Mouse (Mus musculus) heart, adult 18-20 months (tissue): ENCODE results near the gene Miga1. TPM values are rescaled to one million over a fixed set of nuclear protein-coding genes. Genes with fewer than 3 reads are reported as not detected.

Experiments used
- DNase-seq, 2 experiments: peaks; one replicate each; pipeline ENCODE4 v3.0.0; 2021 to 2022; ENCODE audit warnings: mixed read lengths in 1 of 2
- total RNA-seq, 2 experiments: library from RNA; stranded (reverse); gene quantifications; 2 replicates each; pipeline ENCODE4 v1.2.3; 2021

Miga1 gene
- total RNA-seq, 2 experiments from 2014 or later, result 10.8 to 14.7 TPM

GRCm38 (mm10) chr3:152245273-152245910 is 94.8 kb downstream of the Miga1 start:
- DNase-seq, result no peak

GRCm38 (mm10) chr3:152243304-152243703 is 96.9 kb downstream of the Miga1 start:
- DNase-seq, result no peak

- DNase-seq, result no peak
Measured at GRCm38 (mm10) chr3:152241098-152241497, 99.1 kb downstream of the Miga1 start.

- no peak for DNase-seq
Measured at GRCm38 (mm10) chr3:152239592-152239991, 100.6 kb downstream of the Miga1 start.

GRCm38 (mm10) chr3:152238836-152239235 is 101.4 kb downstream of the Miga1 start:
- DNase-seq, result no peak

- no peak for DNase-seq
Measured at GRCm38 (mm10) chr3:152235805-152236204, 104.4 kb downstream of the Miga1 start.

GRCm38 (mm10) chr3:152235238-152235637 is 105.0 kb downstream of the Miga1 start:
- no peak for DNase-seq

GRCm38 (mm10) chr3:152231333-152232100 is 108.7 kb downstream of the Miga1 start:
- no peak for DNase-seq

GRCm38 (mm10) chr3:152229271-152229670 is 110.9 kb downstream of the Miga1 start:
- DNase-seq, result no peak

GRCm38 (mm10) chr3:152228843-152229242 is 111.4 kb downstream of the Miga1 start:
- no peak for DNase-seq

- no peak for DNase-seq
Measured at GRCm38 (mm10) chr3:152225906-152226305, 114.3 kb downstream of the Miga1 start.

- DNase-seq, result no peak
Measured at GRCm38 (mm10) chr3:152224918-152225317, 115.3 kb downstream of the Miga1 start.

Other genes starting within 250 kb of the Miga1 start
- 1 to 10 TPM; 4.4 to 5.0 TPM for gene Gipc2, start 174.2 kb downstream of the Miga1 start, total RNA-seq
- 100 to 1,000 TPM; 118 to 137 TPM for gene Dnajb4, start 130.1 kb downstream of the Miga1 start, total RNA-seq
- gene Fubp1, start 130.0 kb downstream of the Miga1 start, total RNA-seq, result 10 to 100 TPM; 51.2 to 52.5 TPM
- gene Nexn, start 74.1 kb downstream of the Miga1 start, total RNA-seq, result 100 to 1,000 TPM; 321 to 331 TPM
- 10 to 100 TPM; 22.2 to 24.3 TPM for gene Usp33, start 6.1 kb upstream of the Miga1 start, total RNA-seq
- 10 to 100 TPM; 20.3 to 23.4 TPM for gene Zzz3, start 55.1 kb upstream of the Miga1 start, total RNA-seq